Mouse (Mus musculus) forebrain, embryonic 15.5 days (tissue): Measurements from ENCODE around the gene Mob2. TPM values are rescaled to one million over a fixed set of nuclear protein-coding genes. Genes with fewer than 3 reads are reported as not detected.

Experiments
- ATAC-seq: fragments of 200-750 bp; cut with Nextera tagmentation; replicated peaks from 2 replicates; pipeline ENCODE4 v1.8.0; 2017; ENCODE audit warnings: mild to moderate bottlenecking, moderate TSS enrichment, moderate library complexity
- H3K27ac ChIP-seq: fragments of 300-500 bp; sonication (generic); replicated peaks from 2 replicates; pipeline ENCODE4 v1.5.1; 2015; ENCODE audit warnings: mild to moderate bottlenecking, inconsistent platforms
- H3K27me3 ChIP-seq: fragments of 300-500 bp; sonication (generic); 2 replicates; pipeline ENCODE4 v1.6.1; 2015; ENCODE audit warnings: inconsistent platforms
- H3K36me3 ChIP-seq: fragments of 300-500 bp; sonication (generic); 2 replicates; pipeline ENCODE4 v1.6.1; 2015; ENCODE audit warnings: mild to moderate bottlenecking, inconsistent platforms
- H3K4me1 ChIP-seq: fragments of 300-500 bp; sonication (generic); 2 replicates; pipeline ENCODE4 v1.6.1; 2015; ENCODE audit warnings: inconsistent platforms
- H3K4me2 ChIP-seq: fragments of 300-500 bp; sonication (generic); replicated peaks from 2 replicates; pipeline ENCODE4 v1.6.1; 2015; ENCODE audit warnings: mild to moderate bottlenecking, inconsistent platforms
- H3K4me3 ChIP-seq: fragments of 300-500 bp; sonication (generic); 2 replicates; pipeline ENCODE4 v1.5.1; 2015; ENCODE audit warnings: mild to moderate bottlenecking, inconsistent platforms
- H3K9ac ChIP-seq: fragments of 300-500 bp; sonication (generic); replicated peaks from 2 replicates; pipeline ENCODE4 v1.6.1; 2015; ENCODE audit warnings: mild to moderate bottlenecking, inconsistent platforms
- H3K9me3 ChIP-seq: fragments of 300-500 bp; sonication (generic); 2 replicates; pipeline ENCODE4 v1.6.1; 2016; ENCODE audit warnings: inconsistent platforms
- WGBS: fragments of 180-500 bp; shearing (Covaris S2); methylation state at CpG from one replicate; pipeline ENCODE4 v1.1.7; 2015; ENCODE audit warnings: mixed read lengths; 5-methylcytosine and 5-hydroxymethylcytosine counted together
- polyA plus RNA-seq: library from polyadenylated mRNA; unstranded; fragments of >200 nt; fragmentation: Nextera tagmentation; extraction: Ambion mirVana; gene quantifications from 2 replicates; pipeline ENCODE4 v1.2.1, GENCODE M21; 2015

Mob2 gene
- polyA plus RNA-seq, 1 experiment from 2014 or later = 52.5 TPM

- ATAC-seq = no peak
- H3K9ac ChIP-seq = no peak overlapping the region
- H3K9me3 ChIP-seq = no peaks in the 10 kb centered on the region
- H3K36me3 ChIP-seq = peaks cover 4% of the 10 kb centered on the region; the same call in 1 of the 2 replicates
- H3K4me2 ChIP-seq = no peak overlapping the region
- H3K4me3 ChIP-seq = no peak overlapping the region
- WGBS = 75% methylated on average over 8 of the region's 8 CpGs
- H3K27me3 ChIP-seq = no peaks in the 10 kb centered on the region
- peaks cover 10% of the 10 kb centered on the region for H3K4me1 ChIP-seq
- H3K27ac ChIP-seq = no peak overlapping the region
Observed at GRCm38 (mm10) chr7:142074146-142074886, 13.5 kb upstream of the Mob2 start.

GRCm38 (mm10) chr7:142071717-142072116 is 10.9 kb upstream of the Mob2 start:
- Histone ChIP-seq H3K27me3 (no peaks in the 10 kb centered on the region), H3K4me2 (no peak overlapping the region), H3K27ac (no peak overlapping the region), H3K36me3 (no peaks in the 10 kb centered on the region), H3K9me3 (no peaks in the 10 kb centered on the region), H3K9ac (no peak overlapping the region), H3K4me1 (peaks cover 10% of the 10 kb centered on the region), H3K4me3 (no peak overlapping the region)
- ATAC-seq = no peak

DNA sequence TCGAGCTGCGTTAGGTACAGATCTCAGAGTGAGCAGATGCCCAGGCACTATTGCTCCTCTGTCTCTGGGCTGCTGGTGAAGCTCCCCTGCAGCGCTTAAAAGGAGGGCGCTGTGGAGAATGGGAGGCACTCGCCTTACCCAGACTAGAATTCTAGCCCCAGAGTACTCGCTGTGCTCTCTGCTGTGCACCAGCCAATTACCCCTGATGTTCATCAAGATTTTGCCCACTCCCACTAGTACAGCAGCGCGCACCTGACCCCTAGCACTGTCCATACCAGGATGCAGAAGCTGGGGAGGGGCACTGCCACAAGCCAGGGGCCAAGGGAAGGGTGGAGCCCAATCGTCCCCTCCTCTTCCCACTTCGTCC is 10.3 kb upstream of the Mob2 start:
- no peaks in the 10 kb centered on the region for H3K9me3 ChIP-seq
- peak overlapping the region; percentile 39 for H3K4me2 ChIP-seq
- H3K36me3 ChIP-seq = no peaks in the 10 kb centered on the region
- H3K27ac ChIP-seq = no peak overlapping the region
- ATAC-seq = peak; percentile 51
- no peak overlapping the region for H3K9ac ChIP-seq
- H3K4me1 ChIP-seq = peaks cover 10% of the 10 kb centered on the region
- peak overlapping the region; percentile 22 for H3K4me3 ChIP-seq
- H3K27me3 ChIP-seq = no peaks in the 10 kb centered on the region
- 4% methylated on average over 9 of the region's 10 CpGs for WGBS

DNA sequence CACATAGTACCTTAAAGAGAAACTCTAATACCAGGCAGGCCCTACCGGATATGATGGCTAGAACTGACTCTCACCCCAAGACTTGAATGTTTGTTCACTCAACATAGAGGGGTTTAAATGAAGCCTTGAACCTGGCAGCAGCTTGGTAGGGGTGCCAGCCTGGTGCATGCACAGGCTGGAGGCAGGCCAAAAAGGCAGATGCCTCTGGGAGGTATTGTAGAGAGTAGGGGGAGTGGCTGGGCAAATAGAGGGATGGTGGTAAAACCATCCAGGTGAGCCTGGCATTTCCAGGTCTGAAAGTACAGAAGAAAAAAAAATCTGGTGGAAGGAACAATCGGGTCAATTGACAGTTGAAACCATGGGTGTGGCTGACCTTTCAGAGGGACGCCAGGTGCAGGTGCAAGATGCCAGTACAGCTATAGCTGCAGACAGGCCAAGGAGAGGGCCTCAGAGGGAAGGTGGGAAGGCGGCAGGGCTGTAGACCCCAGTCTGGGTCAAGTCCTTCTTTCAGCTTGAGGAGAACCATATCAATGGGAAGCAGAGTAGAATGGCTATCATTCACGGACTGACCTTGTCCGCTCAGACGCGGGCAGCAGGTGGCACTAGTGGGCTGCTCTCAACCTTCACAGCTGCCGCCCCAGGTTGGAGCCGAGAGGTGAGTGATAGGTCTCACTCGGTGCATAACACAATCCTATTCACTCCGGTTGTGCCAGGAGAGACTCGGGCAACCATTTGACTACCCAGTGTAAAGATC is 9.8 kb upstream of the Mob2 start:
- no peaks in the 10 kb centered on the region for H3K36me3 ChIP-seq
- H3K27me3 ChIP-seq = no peaks in the 10 kb centered on the region
- peak overlapping the region; percentile 39 for H3K4me2 ChIP-seq
- peak; percentile 76 for ATAC-seq
- H3K27ac ChIP-seq = no peak overlapping the region
- peak overlapping the region; percentile 22 for H3K4me3 ChIP-seq
- peaks cover 10% of the 10 kb centered on the region for H3K4me1 ChIP-seq
- WGBS = 14% methylated on average over 13 of the region's 13 CpGs
- no peaks in the 10 kb centered on the region for H3K9me3 ChIP-seq
- H3K9ac ChIP-seq = no peak overlapping the region

GRCm38 (mm10) chr7:142068429-142068828 is 7.6 kb upstream of the Mob2 start:
- no peaks in the 10 kb centered on the region for H3K27me3 ChIP-seq
- H3K9ac ChIP-seq = no peak overlapping the region
- peaks cover 10% of the 10 kb centered on the region for H3K4me1 ChIP-seq
- ATAC-seq = no peak
- H3K36me3 ChIP-seq = no peaks in the 10 kb centered on the region
- no peaks in the 10 kb centered on the region for H3K9me3 ChIP-seq
- 68% methylated on average over 4 of the region's 4 CpGs for WGBS
- no peak overlapping the region for H3K4me3 ChIP-seq
- no peak overlapping the region for H3K27ac ChIP-seq
- H3K4me2 ChIP-seq = no peak overlapping the region

DNA sequence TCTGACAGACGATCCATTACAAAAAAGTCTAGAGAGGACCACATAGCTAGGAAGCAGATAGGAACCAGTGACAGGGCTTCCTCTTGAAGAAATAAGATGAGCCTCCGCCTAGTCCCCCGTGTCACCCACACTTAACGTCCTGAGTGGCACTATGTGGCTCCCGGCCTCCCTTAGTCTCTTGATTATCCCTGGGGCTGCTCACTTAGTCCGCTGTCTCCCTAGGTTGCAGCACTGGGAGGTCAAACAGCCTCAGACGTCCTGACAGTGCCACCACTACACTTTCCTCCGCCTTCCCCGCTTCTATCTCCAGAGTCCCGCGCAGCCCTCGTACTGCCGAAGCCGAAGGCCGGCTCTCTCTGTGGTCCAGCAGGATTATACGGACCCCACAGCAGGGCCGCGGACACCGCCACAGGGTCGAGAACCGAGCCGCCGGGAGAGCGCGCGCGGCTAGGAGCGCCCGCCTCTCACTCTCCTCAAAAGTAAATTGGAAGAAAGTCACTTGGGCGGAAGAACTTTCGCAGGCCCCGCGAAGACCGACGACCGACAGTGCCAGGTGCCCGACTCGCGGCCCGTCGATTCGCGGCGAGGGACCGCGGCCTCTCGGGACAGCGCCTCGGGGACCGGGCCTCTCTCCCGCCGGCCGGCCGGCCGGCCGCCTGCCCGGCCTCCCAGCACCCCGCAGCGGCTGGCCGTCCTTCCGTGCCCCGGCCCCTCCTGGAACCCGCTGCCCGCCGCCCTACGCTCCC is 507 bp downstream of the Mob2 start:
- Histone ChIP-seq H3K4me2 (peak overlapping the region; percentile 94), H3K36me3 (0 out of 2 replicates have a peak, but pooled peaks cover 2% of the 10 kb centered on the region), H3K4me3 (peak overlapping the region; percentile 69), H3K27ac (peak overlapping the region; percentile 47), H3K9ac (peak overlapping the region; percentile 69), H3K4me1 (peaks cover 24% of the 10 kb centered on the region), H3K9me3 (no peaks in the 10 kb centered on the region), H3K27me3 (no peaks in the 10 kb centered on the region)
- 2% methylated on average over 66 of the region's 66 CpGs for WGBS
- ATAC-seq = peak; percentile 30; the same call in 1 of the 2 replicates

DNA sequence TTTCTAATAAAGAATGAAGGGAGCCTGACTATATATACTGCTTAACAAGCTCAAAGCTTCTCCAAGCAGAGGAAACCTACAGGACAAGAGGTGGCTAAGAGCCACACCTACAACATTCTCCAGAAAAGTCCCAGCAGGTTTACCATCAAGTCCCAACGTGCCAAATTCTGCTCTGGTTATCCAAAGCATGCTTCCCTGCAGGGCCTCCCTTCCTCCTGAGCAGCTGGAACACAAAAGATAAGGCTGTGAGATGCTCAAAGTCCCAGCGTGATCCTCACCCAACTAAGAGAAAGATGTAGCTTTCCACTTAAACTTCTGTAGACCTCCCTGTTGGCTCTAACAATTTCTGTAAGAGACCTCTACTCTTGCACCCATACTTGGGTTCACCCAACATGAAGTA is 1.8 kb downstream of the Mob2 start:
- Histone ChIP-seq H3K27ac (no peak overlapping the region), H3K27me3 (no peaks in the 10 kb centered on the region), H3K4me1 (peaks cover 24% of the 10 kb centered on the region), H3K4me3 (no peak overlapping the region), H3K36me3 (peaks cover 5% of the 10 kb centered on the region; the same call in 1 of the 2 replicates), H3K9ac (no peak overlapping the region), H3K9me3 (no peaks in the 10 kb centered on the region), H3K4me2 (no peak overlapping the region)
- no peak for ATAC-seq
- WGBS = 74% methylated on average over 2 of the region's 2 CpGs

DNA sequence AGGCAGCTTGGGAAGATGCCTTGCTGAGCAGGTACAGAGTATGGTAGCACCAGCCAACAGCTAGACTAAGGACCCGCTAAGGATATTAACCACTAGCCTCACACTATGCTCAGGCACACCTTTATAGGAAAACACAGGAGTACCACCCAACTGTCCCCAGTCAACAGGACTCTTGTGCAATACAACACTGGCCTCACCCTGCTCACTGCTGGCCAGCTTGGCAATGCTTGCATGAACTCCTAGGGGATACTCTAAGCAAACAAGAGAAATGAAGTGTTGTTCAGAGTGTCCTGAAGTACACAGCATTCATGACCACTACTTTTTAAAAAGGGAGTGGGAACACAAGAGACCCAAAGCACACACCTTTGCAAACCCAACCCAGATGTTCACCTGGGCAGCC is 3.7 kb downstream of the Mob2 start:
- H3K9me3 ChIP-seq = no peaks in the 10 kb centered on the region
- no peak for ATAC-seq
- 83% methylated on average over 1 of the region's 1 CpGs for WGBS
- no peaks in the 10 kb centered on the region for H3K27me3 ChIP-seq
- H3K36me3 ChIP-seq = peaks cover 5% of the 10 kb centered on the region; the same call in 1 of the 2 replicates
- H3K4me3 ChIP-seq = no peak overlapping the region
- H3K9ac ChIP-seq = no peak overlapping the region
- no peak overlapping the region for H3K27ac ChIP-seq
- no peak overlapping the region for H3K4me2 ChIP-seq
- peaks cover 24% of the 10 kb centered on the region for H3K4me1 ChIP-seq

DNA sequence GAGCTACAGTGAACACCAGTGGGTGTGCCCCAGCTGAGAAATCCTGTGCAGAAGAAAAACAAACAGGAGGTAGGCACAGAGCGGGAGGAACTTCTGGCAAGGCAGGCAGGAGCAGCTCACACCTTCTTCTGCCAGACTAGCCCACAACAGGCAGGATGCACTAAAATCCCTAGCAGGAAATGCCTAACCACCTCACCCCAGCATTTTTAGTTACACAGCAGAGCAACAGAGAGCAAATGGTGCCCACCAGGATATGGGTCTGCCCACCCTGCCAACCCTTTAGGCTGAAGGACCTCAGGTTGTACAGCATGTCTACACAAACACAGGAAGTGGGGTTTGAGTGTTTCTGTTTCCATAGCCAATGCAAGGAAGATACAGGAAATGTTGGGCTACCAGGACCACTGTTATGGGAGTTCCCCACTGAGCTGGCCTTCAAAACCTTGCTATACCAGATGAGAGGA is 4.2 kb downstream of the Mob2 start:
- whole genome bisulfite sequencing = 82% methylated on average over 1 of the region's 1 CpGs
- no peak for ATAC-seq
- Histone ChIP-seq H3K9me3 (no peaks in the 10 kb centered on the region), H3K9ac (no peak overlapping the region), H3K27ac (no peak overlapping the region), H3K4me3 (no peak overlapping the region), H3K4me1 (peaks cover 24% of the 10 kb centered on the region), H3K27me3 (no peaks in the 10 kb centered on the region), H3K36me3 (peaks cover 5% of the 10 kb centered on the region; the same call in 1 of the 2 replicates), H3K4me2 (no peak overlapping the region)

DNA sequence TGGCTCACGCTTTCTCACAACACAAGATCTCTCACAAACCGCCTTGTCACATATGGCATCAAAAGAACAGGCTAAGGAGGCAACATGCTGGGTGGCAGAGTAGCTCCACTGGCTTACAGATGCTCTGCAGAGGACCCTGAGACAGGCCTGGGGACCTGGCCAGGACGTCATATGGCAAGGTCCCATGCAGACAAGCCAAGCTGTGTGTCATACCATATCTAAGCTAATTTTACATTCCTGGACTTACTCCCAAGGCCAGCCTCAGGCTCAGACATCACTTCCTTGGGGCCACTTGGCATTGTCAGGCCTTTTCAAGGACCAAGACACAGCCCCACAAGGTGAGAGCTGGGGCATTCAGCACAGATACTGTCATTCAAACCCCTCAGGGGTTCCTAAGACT is 5.4 kb downstream of the Mob2 start:
- no peak overlapping the region for H3K9ac ChIP-seq
- WGBS = 91% methylated on average over 3 of the region's 3 CpGs
- ATAC-seq = no peak
- peaks cover 19% of the 10 kb centered on the region for H3K4me1 ChIP-seq
- H3K9me3 ChIP-seq = no peaks in the 10 kb centered on the region
- H3K4me3 ChIP-seq = no peak overlapping the region
- no peak overlapping the region for H3K4me2 ChIP-seq
- H3K27ac ChIP-seq = no peak overlapping the region
- H3K36me3 ChIP-seq = peaks cover 5% of the 10 kb centered on the region; the same call in 1 of the 2 replicates
- no peaks in the 10 kb centered on the region for H3K27me3 ChIP-seq

DNA sequence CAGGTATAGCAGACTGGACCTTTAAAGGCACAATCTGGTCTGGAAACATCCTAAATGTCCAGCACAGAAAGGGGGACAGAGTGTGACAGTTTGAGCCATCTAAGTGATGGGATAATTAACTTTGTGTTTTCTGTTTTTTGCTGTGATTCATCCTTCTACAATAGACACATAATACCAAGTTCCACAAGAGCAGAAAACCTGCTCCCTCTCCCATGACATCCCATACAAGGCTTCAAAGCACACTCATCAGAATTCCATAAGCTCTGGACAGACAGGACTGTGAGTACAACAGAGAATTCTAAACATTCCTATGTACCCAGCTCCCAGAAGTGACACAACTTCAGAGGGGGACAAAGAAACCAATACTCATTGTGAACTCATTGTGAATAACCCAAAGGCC is 10.3 kb downstream of the Mob2 start:
- peaks cover 2% of the 10 kb centered on the region; the same call in 1 of the 2 replicates for H3K36me3 ChIP-seq
- no peaks in the 10 kb centered on the region for H3K4me1 ChIP-seq
- H3K9ac ChIP-seq = no peak overlapping the region
- ATAC-seq = no peak
- H3K9me3 ChIP-seq = no peaks in the 10 kb centered on the region
- no peaks in the 10 kb centered on the region for H3K27me3 ChIP-seq
- H3K27ac ChIP-seq = no peak overlapping the region
- H3K4me2 ChIP-seq = no peak overlapping the region
- no peak overlapping the region for H3K4me3 ChIP-seq

- Histone ChIP-seq H3K4me3 (no peak overlapping the region), H3K9me3 (no peaks in the 10 kb centered on the region), H3K9ac (no peak overlapping the region), H3K4me2 (no peak overlapping the region), H3K27me3 (no peaks in the 10 kb centered on the region), H3K4me1 (no peaks in the 10 kb centered on the region), H3K27ac (no peak overlapping the region), H3K36me3 (no peaks in the 10 kb centered on the region)
- WGBS = 90% methylated on average over 1 of the region's 1 CpGs
- ATAC-seq = no peak
Observed at GRCm38 (mm10) chr7:142045932-142046331, 14.9 kb downstream of the Mob2 start.
